Mouse (Mus musculus) megakaryocyte-erythroid progenitor cell, adult 5-6 weeks (primary cell): Measurements from ENCODE around the gene March6. TPM values are rescaled to one million over a fixed set of nuclear protein-coding genes. Genes with fewer than 3 reads are reported as not detected.

Experiments used
- ATAC-seq: replicated peaks from 2 replicates; pipeline ENCODE4 v1.8.0; 2016; ENCODE audit warnings: mild to moderate bottlenecking, inconsistent platforms; ENCODE audit not compliant: severe bottlenecking, poor library complexity, low FRiP score, low TSS enrichment
- total RNA-seq, 2 experiments: library from RNA; stranded (forward) in 1 of 2; stranded (reverse) in 1 of 2; fragments of 200-1000, 215-1000 nt in 1 of 2; fragments of >200 nt in 1 of 2; fragmentation: Nextera tagmentation in 1 of 2; gene quantifications; 2 replicates each; pipeline ENCODE4 v1.2.3; 2014 to 2017

Gene March6
- total RNA-seq, 2 experiments from 2014 or later, result 53.1 to 60.8 TPM

GRCm38 (mm10) chr15:31466295-31466694 lies 64.6 kb downstream of the March6 start:
- ATAC-seq, result no peak

- no peak for ATAC-seq
Measured at GRCm38 (mm10) chr15:31465806-31466205, 65.0 kb downstream of the March6 start.

GRCm38 (mm10) chr15:31460571-31460970 lies 70.3 kb downstream of the March6 start:
- ATAC-seq, result no peak

- ATAC-seq, result no peak
Measured at GRCm38 (mm10) chr15:31458081-31458480, 72.8 kb downstream of the March6 start.

GRCm38 (mm10) chr15:31456381-31456780 lies 74.5 kb downstream of the March6 start:
- no peak for ATAC-seq

GRCm38 (mm10) chr15:31454861-31455295 lies 76.0 kb downstream of the March6 start:
- ATAC-seq, result peak; percentile 12; the same call in 1 of the 2 replicates

- no peak for ATAC-seq
Measured at GRCm38 (mm10) chr15:31454096-31454860, 76.6 kb downstream of the March6 start.

GRCm38 (mm10) chr15:31453098-31453916 lies 77.5 kb downstream of the March6 start, which contains the start of gene Ropn1l:
Gene Ropn1l (minus strand): TSS chr15:31453737.
- peak; percentile 84 for ATAC-seq

- 0 out of 2 replicates have a peak, but pooled peaks have one; percentile 9 for ATAC-seq
Measured at GRCm38 (mm10) chr15:31452336-31453097, 78.3 kb downstream of the March6 start.

GRCm38 (mm10) chr15:31449772-31450171 lies 81.1 kb downstream of the March6 start:
- ATAC-seq, result peak; percentile 42

- peak; percentile 60; the same call in 1 of the 2 replicates for ATAC-seq
Measured at GRCm38 (mm10) chr15:31447121-31447520, 83.7 kb downstream of the March6 start.

- ATAC-seq, result no peak
Measured at GRCm38 (mm10) chr15:31442698-31443097, 88.2 kb downstream of the March6 start.

- no peak; the same call in 1 of the 2 replicates for ATAC-seq
Measured at GRCm38 (mm10) chr15:31441996-31442395, 88.9 kb downstream of the March6 start.

GRCm38 (mm10) chr15:31436811-31437210 lies 94.0 kb downstream of the March6 start:
- ATAC-seq, result no peak

- ATAC-seq, result no peak
Measured at GRCm38 (mm10) chr15:31436083-31436482, 94.8 kb downstream of the March6 start.

GRCm38 (mm10) chr15:31433768-31434167 lies 97.1 kb downstream of the March6 start:
- no peak for ATAC-seq

- no peak for ATAC-seq
Measured at GRCm38 (mm10) chr15:31431847-31432246, 99.0 kb downstream of the March6 start.

GRCm38 (mm10) chr15:31430014-31430413 lies 100.8 kb downstream of the March6 start:
- no peak for ATAC-seq

- no peak for ATAC-seq
Measured at GRCm38 (mm10) chr15:31429429-31429828, 101.4 kb downstream of the March6 start.

- ATAC-seq, result no peak
Measured at GRCm38 (mm10) chr15:31428571-31428970, 102.3 kb downstream of the March6 start.
